Mouse (Mus musculus): Measurements from ENCODE around the gene Lmo2.

Lmo2 gene

GRCm38 (mm10) chr2:103944859-103945258 lies 12.9 kb upstream of the Lmo2 start:
- DNase-seq, result no peak

DNA sequence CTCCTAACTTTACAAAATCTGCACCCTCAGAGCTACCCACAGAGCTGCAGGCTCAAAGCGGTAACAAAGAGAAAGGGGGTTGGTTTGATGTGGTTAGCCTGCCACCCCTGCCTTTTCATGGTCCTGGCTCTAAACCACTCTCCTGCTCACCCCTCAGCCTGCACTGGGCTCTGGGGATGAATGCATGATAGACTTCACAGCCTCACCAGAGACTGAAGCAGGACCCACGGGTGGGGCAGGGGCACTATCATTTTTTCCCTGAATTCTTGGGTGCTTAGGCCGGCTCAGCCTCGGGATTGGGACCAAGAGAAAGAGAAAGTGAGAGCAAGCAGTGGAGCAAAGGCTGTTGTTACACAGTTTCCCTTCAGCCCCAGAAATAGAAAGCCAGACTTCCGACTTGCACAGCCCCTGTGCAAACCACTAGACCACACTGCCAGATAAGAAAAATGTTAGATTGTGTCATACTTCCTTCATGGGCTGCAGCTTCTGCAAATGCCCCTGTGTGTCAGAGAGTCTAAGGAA lies 12.2 kb upstream of the Lmo2 start:
- DNase-seq, result no peak

DNA sequence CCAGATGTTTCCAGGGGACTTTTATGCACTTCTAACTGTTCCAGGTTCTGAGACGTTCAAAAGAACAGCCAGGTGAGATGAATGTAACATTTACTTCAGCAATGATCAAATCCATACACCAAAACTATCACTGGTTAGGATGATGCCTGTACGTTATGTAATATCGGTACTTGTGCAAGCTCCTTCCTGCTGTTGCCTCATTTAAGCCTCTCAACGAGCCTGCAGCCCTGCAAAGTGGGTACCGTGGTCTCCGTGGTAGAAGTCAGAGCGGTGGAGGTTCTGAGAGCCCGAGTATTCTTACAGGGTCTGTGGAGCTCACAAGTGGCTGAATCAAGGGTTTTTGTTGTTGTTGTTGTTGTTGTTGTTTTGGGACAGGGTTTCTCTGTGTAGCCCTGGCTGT lies 10.9 kb upstream of the Lmo2 start:
- DNase-seq, result no peak

DNA sequence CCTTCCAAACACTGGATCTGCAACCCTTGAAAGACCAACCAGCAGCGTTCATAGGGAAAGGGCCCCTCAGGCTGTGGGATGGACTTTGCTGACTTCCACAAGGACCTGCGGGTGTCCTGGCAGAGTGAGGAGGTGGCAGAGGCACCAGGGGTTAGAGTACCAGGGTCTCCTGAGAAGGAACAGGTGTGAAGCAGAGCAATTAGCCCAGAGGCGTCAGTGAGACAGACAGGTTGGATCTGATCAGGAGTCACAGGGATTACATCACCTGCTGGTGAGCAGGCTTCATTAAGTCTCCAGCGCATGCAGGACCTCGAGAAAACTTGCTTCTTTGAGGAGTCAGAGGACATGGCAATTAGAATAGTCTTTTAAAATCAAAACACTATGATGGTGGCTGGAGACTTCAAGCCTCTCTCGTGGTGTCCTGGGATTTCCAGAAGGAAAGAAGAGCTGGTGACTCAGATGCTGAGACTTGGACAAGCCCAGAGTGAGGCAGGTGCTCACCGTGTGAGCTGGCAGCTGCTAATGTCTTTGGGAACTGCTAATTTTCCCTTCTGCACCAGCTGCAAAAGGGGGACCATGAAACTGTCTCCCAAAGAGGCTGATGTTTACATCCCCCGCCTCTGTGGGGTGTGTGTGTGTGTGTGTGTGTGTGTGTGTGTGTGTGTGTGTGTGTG lies 9.7 kb upstream of the Lmo2 start:
- no peak for DNase-seq

DNA sequence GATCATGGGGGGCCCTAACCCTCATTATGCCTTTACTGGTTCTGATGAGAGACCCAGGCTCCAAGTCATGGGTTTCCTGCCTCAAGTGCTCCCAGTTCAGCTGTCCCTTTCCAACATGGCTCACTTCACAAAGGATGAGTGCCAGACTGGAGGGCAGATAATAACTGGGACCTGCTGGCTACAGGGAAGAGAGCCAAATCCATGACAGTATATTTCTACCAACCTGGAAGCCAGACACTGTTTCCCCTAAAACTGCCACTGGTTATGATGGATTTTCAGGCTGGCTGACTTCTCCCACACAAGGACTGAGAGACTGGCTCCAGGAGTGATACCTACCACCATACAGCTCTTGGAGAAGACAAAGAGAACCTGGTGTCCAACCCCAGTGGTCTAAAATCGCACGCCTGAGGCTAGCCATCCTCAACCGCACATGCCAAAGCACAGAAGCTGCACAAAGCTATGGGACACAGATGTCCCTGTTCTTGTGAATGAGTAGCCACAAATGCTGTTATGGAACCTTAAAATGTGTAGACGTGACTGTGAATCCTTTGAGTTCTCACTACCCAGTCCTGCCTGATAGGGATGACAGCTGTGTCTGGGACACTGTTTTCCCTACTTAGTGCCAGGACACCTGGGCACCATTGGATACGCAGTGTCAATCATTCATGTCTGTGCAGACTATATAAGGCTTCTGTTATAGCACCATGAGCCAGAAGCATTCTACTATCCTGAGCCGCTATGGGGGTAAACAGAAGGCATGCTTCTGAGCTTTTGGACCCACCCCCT lies 4.5 kb upstream of the Lmo2 start:
- no peak for DNase-seq

GRCm38 (mm10) chr2:103955714-103956113 lies 2.1 kb upstream of the Lmo2 start:
- no peak for DNase-seq

DNA sequence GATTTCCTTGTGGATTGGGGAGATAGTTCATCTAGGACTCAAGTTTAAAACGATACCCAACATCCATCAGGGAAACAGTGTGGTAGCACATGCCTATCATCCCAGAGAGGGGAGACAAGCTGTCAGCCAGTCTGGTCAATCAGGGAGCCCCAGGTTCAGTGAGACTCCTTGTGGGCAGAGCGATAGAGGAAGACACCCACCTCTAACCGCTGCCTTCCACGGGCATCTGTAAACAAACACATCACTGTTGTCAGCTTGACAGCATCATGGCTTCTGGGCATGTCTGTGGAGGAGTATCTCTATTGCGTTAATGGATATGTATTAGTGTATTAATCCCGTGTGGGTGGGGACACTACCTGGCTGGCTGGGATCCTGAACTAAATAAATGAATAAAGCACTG lies 919 bp upstream of the Lmo2 start:
- peak; percentile 91 for DNase-seq

DNA sequence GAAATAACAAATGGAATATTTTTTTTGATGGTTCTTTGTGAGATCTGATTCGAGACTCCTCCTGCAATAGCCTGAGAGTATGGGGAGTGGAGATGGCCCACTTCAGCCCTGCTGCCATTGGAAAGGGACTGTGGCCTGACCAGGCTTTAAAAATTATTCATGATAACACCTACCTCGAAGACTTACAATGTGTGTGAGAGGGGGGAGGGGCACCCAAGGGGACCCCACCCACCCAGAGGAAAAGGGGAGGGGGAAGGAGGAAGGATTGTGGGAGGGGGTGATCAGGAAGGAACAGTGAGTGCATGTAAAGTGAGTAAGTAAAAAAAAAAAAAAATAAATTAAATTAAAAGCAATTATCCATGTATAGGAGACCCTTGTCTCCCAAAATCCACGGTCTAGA lies 848 bp downstream of the Lmo2 start:
- peak; percentile 64 for DNase-seq

DNA sequence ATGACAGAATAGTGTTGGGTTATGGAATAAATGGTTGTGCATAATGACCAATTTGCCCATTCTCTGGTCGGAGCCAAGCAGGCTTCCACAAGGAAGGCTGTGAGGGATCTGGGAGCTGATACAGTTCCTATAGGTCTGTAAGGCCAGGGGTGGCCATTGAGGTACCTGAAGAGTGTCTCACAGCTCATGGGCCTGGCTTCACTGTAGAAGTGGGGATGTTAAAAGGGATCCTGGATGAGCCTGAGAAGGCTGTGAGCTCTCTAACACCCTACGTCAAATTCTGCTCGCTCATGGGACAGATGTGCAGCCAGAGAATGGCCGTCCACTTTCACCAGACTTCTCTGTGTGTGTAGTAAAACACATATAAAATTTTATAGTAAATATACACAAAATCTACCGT lies 1.3 kb downstream of the Lmo2 start:
- DNase-seq, result peak; percentile 62

DNA sequence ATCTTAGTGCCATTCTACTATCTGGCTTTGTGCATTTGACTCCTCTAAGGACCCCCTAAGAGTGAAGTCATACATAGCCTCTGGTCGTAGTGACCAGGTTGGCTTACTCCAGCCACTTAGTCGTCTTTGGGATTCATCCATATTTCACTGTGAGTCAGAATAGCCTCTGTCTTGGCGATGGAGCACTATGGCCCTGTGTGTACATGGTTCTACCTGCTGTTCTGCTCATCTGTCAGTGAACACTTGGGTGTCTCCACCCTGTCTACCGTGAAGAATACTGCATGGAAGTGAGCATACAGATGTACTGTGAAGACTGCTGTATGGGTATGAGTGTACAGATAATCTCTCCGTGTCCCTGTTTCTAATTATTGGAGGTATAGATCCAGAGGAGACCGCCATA lies 1.8 kb downstream of the Lmo2 start:
- DNase-seq, result peak; percentile 56

DNA sequence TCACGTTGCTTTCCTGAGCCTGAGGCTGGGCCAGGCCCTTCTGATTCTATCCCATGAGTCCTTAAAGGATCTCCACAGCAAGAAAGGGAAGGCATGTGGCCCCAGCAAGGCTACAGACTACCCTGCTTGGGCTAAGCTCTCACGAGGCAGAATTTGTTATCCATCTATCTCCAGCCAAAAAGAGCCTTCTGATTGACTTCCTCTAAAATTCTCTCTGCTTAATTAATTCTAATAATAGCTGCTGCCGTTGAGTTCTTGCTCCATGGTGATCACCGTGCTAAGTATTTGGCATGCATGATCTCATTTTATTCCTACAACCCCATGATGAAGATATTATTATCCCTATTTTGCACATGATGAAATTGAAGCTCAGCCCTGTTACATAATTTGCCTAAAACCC lies 4.6 kb downstream of the Lmo2 start:
- no peak for DNase-seq

- DNase-seq, result no peak
Measured at GRCm38 (mm10) chr2:103965391-103965790, 7.6 kb downstream of the Lmo2 start.

DNA sequence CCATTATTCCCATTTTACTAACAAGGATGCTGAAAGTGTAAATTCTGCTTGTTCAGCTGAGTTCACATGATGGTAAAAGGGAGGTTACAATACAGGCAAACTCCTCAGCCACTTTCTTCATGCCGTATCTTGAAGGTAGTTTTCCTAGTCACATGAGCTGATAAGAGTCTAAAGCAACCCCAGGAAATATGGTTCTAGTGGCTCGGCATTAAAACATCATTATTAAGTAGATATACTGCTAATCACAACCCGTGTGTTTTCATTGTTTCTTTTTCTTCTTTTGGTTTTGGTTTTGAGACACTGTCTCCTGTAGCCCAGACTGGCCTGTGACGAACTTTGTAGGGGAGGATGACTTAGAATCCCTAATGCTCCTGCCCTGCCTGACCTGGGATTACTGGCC lies 10.4 kb downstream of the Lmo2 start:
- DNase-seq, result no peak

DNA sequence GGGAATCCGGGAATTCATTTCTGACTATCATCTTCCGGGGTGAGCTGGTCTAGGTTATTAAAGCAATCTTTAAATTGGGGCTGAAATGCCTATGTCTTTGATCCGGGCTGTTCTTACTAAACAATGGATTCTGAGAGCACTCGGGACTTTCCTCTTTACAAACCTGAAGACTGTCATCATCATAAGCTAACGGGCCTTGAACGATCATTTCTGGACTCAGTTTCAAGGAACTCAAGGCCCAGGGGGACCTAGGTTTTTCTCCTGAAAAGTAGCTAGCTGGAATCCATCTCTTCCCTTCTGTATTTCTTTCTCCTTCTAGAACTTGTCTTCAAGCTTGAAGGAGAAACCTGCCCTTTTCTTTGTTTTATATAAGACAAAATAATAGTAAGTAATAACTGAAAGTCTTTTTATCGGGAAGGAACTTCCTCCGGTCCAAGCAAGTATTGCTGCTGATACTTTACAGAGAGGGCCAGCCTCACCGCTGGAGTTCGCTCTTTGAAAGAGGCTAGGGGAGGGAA lies 11.2 kb downstream of the Lmo2 start:
- DNase-seq, result no peak

GRCm38 (mm10) chr2:103969437-103970040 lies 11.8 kb downstream of the Lmo2 start:
- DNase-seq, result peak; percentile 88

- DNase-seq, result peak; percentile 73
Measured at GRCm38 (mm10) chr2:103970041-103970790, 12.4 kb downstream of the Lmo2 start.

- DNase-seq, result peak; percentile 69
Measured at GRCm38 (mm10) chr2:103970791-103971649, 13.2 kb downstream of the Lmo2 start.

GRCm38 (mm10) chr2:103971838-103972237 lies 14.1 kb downstream of the Lmo2 start:
- DNase-seq, result no peak

DNA sequence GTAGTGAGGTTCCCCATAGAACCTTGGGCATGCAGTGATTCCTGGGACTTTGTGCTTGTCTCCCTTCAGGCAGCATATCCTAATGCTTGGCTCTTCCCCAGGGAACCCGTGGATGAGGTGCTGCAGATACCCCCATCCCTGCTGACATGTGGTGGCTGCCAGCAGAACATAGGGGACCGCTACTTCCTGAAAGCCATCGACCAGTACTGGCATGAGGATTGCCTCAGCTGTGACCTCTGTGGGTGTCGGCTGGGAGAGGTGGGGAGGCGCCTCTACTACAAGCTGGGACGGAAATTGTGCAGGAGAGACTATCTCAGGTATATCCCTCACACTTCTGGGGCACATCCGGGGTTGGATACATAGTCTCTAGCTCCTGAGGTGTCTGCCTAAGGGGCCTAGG lies 18.1 kb downstream of the Lmo2 start:
- no peak for DNase-seq

DNA sequence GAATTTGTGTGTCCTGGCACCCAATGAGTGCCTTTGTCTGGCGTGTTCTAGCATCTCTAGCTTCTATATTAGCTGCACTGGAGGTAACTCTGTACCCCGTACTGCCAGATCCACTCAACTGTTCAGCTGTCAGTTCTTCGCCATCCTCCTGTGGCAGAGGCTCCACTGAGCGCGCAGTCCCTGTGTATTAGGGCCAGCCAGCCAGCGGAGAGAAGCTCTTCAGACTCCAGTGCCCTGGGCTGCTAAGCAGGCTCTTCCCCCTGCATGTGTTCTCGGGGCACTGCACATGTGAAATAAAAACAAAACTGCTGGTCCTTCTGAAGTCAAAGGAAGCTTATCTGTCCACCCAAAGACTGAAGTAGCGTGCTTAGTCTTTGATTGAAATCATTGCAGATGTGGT lies 19.4 kb downstream of the Lmo2 start:
- no peak for DNase-seq

DNA sequence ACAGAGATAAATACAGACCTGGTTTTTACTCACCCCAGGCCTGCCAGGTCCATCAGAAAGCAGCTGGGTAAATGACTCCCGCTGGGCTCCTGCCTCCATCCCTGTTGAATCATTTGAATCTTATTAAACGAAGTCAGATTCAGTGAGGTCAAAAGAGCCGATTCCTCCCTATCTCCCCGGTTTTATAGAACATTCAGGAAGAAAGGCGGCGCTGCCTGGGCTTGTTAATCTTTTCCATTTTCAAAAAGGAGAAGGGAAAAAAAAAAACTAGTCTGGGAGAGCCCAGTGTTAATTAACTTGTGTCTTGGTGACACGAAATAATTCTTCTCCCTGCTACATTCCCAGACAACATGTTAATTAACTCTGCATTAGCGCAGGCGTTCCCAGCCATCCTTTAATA lies 19.9 kb downstream of the Lmo2 start:
- no peak for DNase-seq

GRCm38 (mm10) chr2:103982250-103982649 lies 24.5 kb downstream of the Lmo2 start:
- peak; percentile 83 for DNase-seq

Measured in liver (tissue).